Mouse (Mus musculus) cerebellum, postnatal 14 days (tissue): ENCODE results near the gene Iglon5.
A peak's percentile ranks its signal among the peaks of the same experiment; 100 is the strongest.

ENCODE experiments used
- DNase-seq, 2 experiments: peaks; one replicate each; pipeline ENCODE4 v3.0.0; 2021; ENCODE audit warnings: mixed read lengths in 2 of 2

The Iglon5 gene

GRCm38 (mm10) chr7:43422995-43423617 is 66.8 kb downstream of the Iglon5 start:
- DNase-seq: peak; percentile 88 to 91
